Mouse (Mus musculus) liver, postnatal 0 days (tissue): ENCODE measurements around the gene Gm20807. TPM values are rescaled to one million over a fixed set of nuclear protein-coding genes. Genes with fewer than 3 reads are reported as not detected.
"Not testable (repeated sequence)": the region's sequence is repeated elsewhere in the genome, so short reads cannot be mapped to it uniquely, and the experiment has no call there.

Experiments used
- ATAC-seq: fragments of 200-750 bp; cut with Nextera tagmentation; 2 replicates; pipeline ENCODE4 v1.8.0; 2017; ENCODE audit warnings: mild to moderate bottlenecking, moderate library complexity
- DNase-seq: peaks from one replicate; pipeline ENCODE4 v3.0.0-alpha.2; 2016
- H3K27ac ChIP-seq: fragments of 300-500 bp; sonication (generic); 2 replicates; pipeline ENCODE4 v1.5.1; 2014; ENCODE audit warnings: antibody characterized with exemption, moderate library complexity, mild to moderate bottlenecking, low read depth
- H3K27me3 ChIP-seq: fragments of 300-500 bp; sonication (generic); 2 replicates; pipeline ENCODE4 v1.6.1; 2014; ENCODE audit warnings: low read length, control low read depth, mixed read lengths; ENCODE audit not compliant: insufficient read depth
- H3K36me3 ChIP-seq: fragments of 300-500 bp; sonication (generic); replicated peaks from 2 replicates; pipeline ENCODE4 v1.6.1; 2014; ENCODE audit warnings: mild to moderate bottlenecking, control low read depth, low read length, moderate library complexity, mixed read lengths; ENCODE audit not compliant: insufficient read depth
- H3K4me1 ChIP-seq: fragments of 300-500 bp; sonication (generic); 2 replicates; pipeline ENCODE4 v1.6.1; 2014; ENCODE audit warnings: antibody characterized with exemption, mild to moderate bottlenecking, control low read depth; ENCODE audit not compliant: insufficient read depth
- H3K4me2 ChIP-seq: fragments of 300-500 bp; sonication (generic); 2 replicates; pipeline ENCODE4 v1.6.1; 2014; ENCODE audit warnings: low read depth, mild to moderate bottlenecking, low read length, moderate library complexity, mixed read lengths
- H3K4me3 ChIP-seq: fragments of 300-500 bp; sonication (generic); 2 replicates; pipeline ENCODE4 v1.5.1; 2014; ENCODE audit warnings: low read depth, low read length
- H3K9ac ChIP-seq: fragments of 300-500 bp; sonication (generic); replicated peaks from 2 replicates; pipeline ENCODE4 v1.6.1; 2014; ENCODE audit warnings: mild to moderate bottlenecking, moderate library complexity
- H3K9me3 ChIP-seq: fragments of 300-500 bp; sonication (generic); 2 replicates; pipeline ENCODE4 v1.6.1; 2016; ENCODE audit warnings: mild to moderate bottlenecking, control low read depth, low read length, mixed read lengths
- polyA plus RNA-seq: library from polyadenylated mRNA; unstranded; fragments of >200 nt; fragmentation: Nextera tagmentation; extraction: Ambion mirVana; gene quantifications from 2 replicates; pipeline ENCODE4 v1.2.1, GENCODE M21; 2015

The Gm20807 gene
- not detected in 2 replicates for polyA plus RNA-seq

DNA sequence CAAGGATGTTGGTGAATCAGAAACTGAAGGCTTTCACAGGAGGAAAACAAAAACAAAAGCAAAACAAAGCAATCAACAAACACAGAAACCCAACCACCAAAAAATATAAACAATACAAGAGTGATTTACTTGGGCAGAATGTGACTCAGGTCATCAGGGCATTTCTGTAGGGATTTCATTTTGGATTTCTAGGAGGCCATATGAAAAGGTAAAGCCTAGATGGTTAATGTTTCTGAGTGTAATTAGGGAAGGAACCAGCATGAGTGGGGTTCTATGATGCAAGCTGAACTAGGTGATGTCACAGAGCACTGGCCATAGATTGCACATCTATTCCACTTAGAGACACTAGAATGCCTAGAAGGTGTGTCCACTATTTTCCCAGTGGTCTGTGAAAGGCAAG lies at the start of gene Gm20807:
Gene Gm20807, plus strand, starts transcription at position 301 of the 400 bp plus-strand sequence.
- H3K9me3 ChIP-seq, H3K4me3 ChIP-seq: not testable (repeated sequence)

More for the DNA sequence above, at the start of gene Gm20807:
- not testable (repeated sequence) for H3K36me3 ChIP-seq, H3K9ac ChIP-seq, H3K27me3 ChIP-seq, H3K27ac ChIP-seq, ATAC-seq, H3K4me1 ChIP-seq, H3K4me2 ChIP-seq, DNase-seq

Other genes with a start within 250 kb of the Gm20807 start
- not detected in 2 replicates for gene Gm21891, start 90.6 kb downstream of the Gm20807 start, polyA plus RNA-seq
- gene Gm21425, start 119.1 kb downstream of the Gm20807 start, polyA plus RNA-seq = not detected in 2 replicates
- gene Gm21828, start 181.0 kb downstream of the Gm20807 start, polyA plus RNA-seq = not detected in 2 replicates
- gene Gm21440, start 209.5 kb downstream of the Gm20807 start, polyA plus RNA-seq = not detected in 2 replicates
- gene Gm21454, start 209.6 kb downstream of the Gm20807 start, polyA plus RNA-seq = not detected in 2 replicates